Comparison of ENCODE assay signal across 10 mouse cellular contexts in the genomic region with DNA sequence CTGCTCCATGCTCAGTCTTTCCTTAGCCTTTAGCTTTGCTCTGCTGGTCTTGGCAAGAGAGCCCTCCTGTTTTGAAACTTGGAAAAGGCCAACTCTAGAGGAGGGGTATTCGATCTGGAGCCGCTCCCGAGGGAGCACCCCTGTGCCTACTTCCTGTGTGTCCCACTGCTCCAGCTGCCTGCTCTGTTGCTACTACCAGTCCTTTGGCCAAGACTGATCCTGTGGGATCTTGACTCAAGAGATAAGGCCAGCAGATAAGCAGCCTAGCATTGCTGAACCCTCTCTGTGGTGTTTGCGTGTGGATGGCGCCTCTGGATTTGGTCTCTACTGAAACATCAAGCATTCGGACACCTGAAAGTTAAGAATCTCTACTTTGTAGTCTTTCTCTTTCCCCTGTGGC. TPM values are rescaled to one million over a fixed set of nuclear protein-coding genes. Genes with fewer than 3 reads are reported as not detected.
"Had no signal": no experiment of that assay in that cellular context is flagged by ENCODE, and none has a peak within 500 bp of the region (broad histone marks: within the 10 kb centered on the region; RNA-seq: fewer than 3 reads in every experiment).

No protein-coding gene starts in this region.

- DNase-seq: lung, adult 2 months; lung, postnatal 14 days; lung, postnatal 36 days; right cerebral cortex, postnatal 14 days; thymus, adult 2 months; thymus, postnatal 25 days; thymus, postnatal 4 days had no signal

RNA-seq across cellular contexts. Expression of a gene that starts 37.1 kb away (rescaled TPM):
- total RNA-seq: megakaryocyte progenitor cell, adult 5-6 weeks; monocyte, adult 5-6 weeks; neutrophil, adult 5-6 weeks had no signal
